Mouse (Mus musculus): ENCODE data around the gene Skap2. TPM values are rescaled to one million over a fixed set of nuclear protein-coding genes. Genes with fewer than 3 reads are reported as not detected.

The Skap2 gene
- polyA plus RNA-seq, 1 experiment, result 26.0 TPM

- DNase-seq (ENCODE audit: low spot score), result no peak
Measured at GRCm38 (mm10) chr6:51889824-51890223, 122.5 kb downstream of the Skap2 start.

GRCm38 (mm10) chr6:51886902-51887431 lies 125.4 kb downstream of the Skap2 start:
- DNase-seq (ENCODE audit: low spot score), result no peak

DNA sequence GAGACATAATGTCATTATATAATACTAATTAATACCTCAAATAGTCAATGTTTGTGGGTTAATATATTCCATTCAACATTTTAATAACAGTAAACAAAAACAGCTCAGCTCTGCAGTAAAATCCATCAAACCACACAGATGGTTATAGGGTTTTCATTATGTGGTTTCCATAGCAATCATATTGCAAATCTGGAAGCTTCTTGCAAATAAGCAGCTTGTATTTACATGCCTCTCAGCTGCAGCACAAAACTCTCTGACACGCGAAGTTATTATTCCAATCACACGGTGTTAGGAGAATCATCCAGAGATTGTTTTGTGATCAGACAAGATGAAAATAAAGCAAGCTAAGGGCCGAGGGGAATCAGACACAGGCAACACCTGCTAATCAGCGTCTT lies 129.5 kb downstream of the Skap2 start:
- no peak for DNase-seq (ENCODE audit: low spot score)

GRCm38 (mm10) chr6:51882266-51882879 lies 130.0 kb downstream of the Skap2 start:
- DNase-seq (ENCODE audit: low spot score), result no peak

DNA sequence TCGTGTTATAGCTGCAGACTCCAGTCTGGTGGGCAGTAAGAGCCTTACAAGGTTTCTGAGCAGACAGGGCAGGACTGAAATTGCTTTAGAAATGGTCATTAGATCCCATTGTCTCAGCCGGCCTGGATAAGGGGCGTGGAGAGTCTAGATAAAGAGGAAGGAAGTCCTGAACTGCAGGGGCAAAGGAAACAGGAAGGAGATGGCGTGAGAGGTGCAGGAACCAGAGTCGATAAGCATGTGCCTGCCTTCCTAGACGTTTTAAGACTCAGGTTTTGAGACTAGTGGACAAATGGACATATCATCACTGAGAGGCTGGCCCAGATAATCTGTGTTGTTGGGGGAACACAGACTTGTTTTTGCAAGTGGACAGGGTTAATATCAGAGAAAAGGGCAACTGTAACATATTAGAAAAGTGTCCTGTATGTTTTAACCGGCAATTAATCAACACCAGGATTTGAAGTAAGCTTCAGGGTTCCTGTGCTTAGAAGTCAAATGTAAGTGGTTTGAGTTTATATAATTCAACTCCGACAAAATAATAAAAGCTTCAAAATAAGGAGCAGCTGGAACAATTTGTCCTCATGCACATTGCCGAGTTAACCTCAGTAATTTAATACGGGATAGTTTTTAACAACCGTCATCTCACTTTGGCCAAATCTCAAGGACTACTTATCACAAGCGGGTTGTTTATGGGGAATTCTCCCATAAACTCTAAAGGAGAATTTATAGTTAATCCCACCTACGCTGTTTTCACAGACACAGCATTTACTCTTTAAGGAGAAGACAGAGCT lies 131.0 kb downstream of the Skap2 start:
- DNase-seq (ENCODE audit: low spot score), result no peak

- DNase-seq (ENCODE audit: low spot score), result no peak
Measured at GRCm38 (mm10) chr6:51880778-51881177, 131.6 kb downstream of the Skap2 start.

DNA sequence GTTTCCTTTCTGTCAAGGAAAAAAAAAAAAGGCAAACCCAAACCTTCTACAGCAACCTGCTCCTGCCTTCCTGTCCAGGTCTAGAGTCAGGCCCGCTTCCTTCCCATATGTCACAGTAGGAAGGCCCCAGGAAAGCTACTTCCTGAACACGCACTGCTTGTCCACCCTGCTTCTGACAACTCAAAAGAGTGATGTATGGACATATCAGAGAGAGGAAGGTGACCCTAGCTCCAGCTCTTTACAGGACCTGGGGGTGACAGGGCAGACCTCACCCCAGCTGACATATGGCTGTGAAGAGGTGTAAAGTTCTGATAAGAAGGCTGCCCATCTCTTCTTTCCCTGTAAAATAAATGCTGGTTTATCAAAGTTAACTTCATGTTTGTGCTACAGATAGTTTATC lies 133.8 kb downstream of the Skap2 start:
- no peak for DNase-seq (ENCODE audit: low spot score)

DNA sequence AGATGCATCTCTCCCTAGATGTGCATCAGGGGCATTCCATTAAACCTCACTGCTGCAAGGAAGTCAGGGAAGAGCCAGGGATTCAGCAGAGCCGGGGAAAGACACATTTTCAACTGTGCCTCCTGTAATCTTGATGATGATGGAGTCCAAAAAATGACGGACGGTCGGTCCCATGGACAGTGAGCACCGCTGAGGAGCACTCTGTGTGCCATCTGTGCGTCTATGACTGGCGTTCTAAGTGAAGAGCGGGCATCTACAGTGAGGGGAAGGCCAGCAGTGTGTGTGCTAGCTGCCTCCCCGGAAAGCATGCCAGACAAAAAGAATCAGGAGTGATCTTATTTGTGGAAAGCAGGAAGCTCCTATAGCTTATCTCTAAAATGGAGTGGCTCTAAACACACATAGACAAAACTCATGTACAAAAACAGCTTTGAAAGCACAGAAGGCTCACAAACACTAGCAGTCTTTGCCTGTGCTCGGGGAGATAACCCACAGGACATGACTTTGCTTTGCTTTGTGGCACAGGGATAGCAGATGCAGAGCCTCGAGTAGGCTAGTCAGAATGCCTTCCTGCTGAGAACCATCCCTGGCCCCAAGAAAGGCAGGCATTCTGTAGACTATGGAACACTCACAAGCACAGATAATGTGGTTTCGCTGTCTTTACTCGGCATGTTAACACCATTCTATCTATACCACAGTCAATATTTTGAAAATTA lies 135.4 kb downstream of the Skap2 start:
- DNase-seq (ENCODE audit: low spot score), result no peak

- no peak for DNase-seq (ENCODE audit: low spot score)
Measured at GRCm38 (mm10) chr6:51875884-51876626, 136.3 kb downstream of the Skap2 start.

GRCm38 (mm10) chr6:51874035-51874434 lies 138.3 kb downstream of the Skap2 start:
- no peak for DNase-seq (ENCODE audit: low spot score)

DNA sequence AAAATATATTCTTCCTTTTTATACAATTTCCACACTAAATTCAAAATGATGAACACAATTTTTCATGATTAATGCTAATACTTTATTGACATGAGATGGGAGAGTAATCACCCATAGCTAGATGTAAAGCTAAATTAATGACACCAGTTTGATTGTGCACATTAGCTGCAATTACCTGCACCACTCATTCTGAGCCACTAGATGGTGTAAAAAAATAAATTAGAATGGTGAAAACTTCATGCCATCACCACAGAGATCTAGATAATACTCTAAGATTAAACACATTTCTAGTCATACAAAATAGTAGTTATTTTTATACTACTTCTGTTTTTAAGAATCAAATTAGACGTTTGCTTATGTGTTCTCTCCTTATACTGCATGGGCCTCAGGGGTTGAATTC lies 141.2 kb downstream of the Skap2 start:
- no peak for DNase-seq (ENCODE audit: low spot score)

- no peak for DNase-seq (ENCODE audit: low spot score)
Measured at GRCm38 (mm10) chr6:51870294-51870693, 142.1 kb downstream of the Skap2 start.

DNA sequence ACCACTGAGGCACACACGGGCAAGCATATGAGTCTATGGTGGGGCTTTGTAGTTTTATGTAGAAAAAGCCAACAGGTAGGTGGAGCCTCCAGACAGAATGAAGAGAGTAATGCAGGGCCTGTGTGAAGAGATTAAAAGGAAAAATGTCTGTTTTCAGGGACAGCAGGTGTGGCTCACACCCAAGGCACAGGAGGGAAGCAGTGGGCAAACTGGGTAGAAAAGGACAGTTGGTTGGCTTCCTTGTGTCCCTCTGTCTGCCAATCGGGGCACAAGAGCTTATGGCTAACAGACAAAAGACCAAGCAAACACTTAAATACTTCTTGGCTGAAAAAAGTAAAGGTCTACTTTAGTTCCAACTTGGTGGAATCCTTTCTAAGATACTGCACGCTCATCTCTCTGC lies 145.8 kb downstream of the Skap2 start:
- DNase-seq (ENCODE audit: low spot score), result no peak

DNA sequence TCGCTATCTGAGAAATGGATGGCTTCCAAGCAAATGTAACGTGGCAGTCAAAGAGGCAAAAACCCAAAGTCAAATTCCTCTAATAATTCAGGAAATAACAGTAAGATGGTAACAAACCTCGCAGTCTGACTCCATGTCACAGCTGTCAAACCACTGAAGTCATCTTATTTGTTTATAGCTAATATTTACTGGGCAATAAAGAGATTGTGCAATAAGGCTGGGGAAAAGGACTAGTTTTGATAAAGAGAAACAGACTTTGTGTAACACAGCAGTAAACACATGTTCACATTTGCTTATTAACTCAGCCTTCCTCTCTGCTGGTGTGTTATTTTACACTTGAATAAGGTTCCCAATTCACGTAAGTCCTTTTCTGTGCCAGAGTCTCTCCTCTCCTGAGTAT lies 148.8 kb downstream of the Skap2 start:
- no peak for DNase-seq (ENCODE audit: low spot score)

- no peak for DNase-seq (ENCODE audit: low spot score)
Measured at GRCm38 (mm10) chr6:51860300-51860699, 152.0 kb downstream of the Skap2 start.

DNA sequence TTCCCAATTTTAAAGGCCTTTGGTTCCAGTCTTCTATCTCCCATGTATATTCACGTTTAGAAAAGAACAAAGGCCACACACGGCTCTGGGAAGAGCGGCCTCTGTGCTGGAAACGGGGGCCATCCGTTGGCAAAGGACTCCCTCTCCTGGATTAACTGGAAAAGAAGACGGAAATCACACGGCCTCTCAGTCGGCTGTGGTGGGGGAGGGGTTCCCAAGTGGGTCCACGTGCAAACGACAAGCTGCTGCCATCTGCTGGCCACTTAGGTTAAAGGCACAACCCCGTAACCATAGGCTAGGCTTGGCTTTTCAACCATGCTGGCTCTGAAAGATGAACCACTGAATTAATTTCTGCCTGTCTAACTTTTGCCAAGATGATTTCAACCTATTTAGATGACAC lies 154.5 kb downstream of the Skap2 start:
- DNase-seq (ENCODE audit: low spot score), result peak; percentile 79

DNA sequence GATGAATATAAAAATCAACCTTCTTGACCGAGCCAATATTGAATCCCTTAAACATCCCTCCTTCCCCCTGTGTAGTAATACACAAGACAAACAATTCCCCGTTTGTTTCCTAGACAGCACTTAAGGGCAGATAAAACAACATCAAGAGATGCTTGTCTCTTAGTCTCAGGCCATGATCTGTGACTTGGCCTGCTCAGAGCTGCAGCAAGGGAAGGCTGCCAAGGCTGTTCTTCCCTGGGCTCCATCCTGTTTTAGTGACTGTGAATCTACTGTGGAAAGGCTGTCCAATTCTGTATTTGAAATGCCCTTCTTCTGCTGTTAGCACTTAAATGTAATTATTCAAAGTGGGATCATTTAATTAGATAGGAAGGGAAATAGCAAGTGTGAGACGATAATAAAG lies 159.1 kb downstream of the Skap2 start:
- no peak for DNase-seq (ENCODE audit: low spot score)

DNA sequence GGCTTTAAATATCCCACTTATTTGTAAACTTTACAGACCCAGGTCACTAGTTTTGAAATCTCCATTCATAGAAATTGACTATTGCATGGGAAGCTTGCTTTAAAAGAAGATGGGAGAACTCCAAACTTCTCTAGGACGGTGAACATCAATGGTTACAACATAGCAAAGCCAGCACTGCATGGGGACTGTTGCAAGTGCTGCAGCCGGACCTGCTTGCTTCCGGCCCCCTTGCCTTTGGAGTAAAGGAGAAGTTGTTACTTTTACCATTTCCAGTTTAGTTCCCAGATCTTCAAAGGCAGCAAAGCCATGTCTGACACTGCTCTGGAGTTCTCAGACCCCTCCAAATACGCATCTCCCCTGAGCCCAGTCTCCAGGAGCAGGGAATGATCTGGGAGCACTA lies 159.7 kb downstream of the Skap2 start:
- no peak for DNase-seq (ENCODE audit: low spot score)

- DNase-seq (ENCODE audit: low spot score), result no peak
Measured at GRCm38 (mm10) chr6:51851544-51851943, 160.8 kb downstream of the Skap2 start.

DNA sequence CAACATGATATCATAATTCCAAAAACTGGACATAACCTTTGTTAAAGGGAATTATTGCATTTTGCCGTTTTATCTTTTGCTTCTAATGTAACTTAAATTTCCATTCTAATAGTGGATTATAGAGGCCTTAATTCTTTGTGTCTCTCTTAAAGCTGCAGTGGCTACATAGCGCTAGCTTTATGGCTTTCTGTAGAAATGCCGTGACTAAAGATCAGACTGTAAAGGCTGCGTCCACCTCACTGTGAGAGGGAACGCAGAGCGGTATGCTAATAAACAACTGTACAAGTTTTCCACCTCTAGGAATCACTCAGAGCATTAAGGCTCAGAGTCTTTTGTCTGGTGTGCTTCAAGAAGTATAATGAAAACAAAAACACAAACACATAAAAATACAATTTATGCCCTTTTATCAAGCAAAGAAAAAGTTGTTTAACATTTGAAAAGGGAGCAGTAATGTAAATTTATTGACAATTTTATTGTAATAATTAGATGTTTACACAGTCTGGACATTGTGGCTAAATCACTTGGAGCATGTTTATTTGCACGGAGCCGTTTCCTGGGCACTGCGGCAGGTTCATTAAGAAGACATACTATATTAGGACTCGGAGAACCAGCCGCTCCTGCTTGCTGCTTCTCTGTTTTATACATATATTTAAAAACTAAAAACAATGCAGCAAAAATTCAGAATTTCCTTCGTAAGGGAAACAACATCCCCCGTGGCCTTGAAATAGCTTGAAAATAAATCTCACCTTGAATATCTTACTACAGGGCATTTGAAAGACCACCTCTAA lies 162.1 kb downstream of the Skap2 start:
- DNase-seq (ENCODE audit: low spot score), result no peak

- no peak for DNase-seq (ENCODE audit: low spot score)
Measured at GRCm38 (mm10) chr6:51849561-51849960, 162.8 kb downstream of the Skap2 start.
